Mouse (Mus musculus) thymus, adult 2 months (tissue): Measurements from ENCODE around the gene Naa11. TPM values are rescaled to one million over a fixed set of nuclear protein-coding genes. Genes with fewer than 3 reads are reported as not detected.

Source experiments
- DNase-seq: peaks from one replicate; pipeline ENCODE4 v3.0.0; 2021
- H3K27ac ChIP-seq: fragments of 200-500 bp; 2 replicates; pipeline ENCODE4 v1.5.1; 2012; ENCODE audit warnings: low read length, control low read depth; ENCODE audit not compliant: control insufficient read depth, insufficient read depth
- H3K27me3 ChIP-seq: fragments of 200-500 bp; 2 replicates; pipeline ENCODE4 v1.6.1; 2012; ENCODE audit warnings: mild to moderate bottlenecking, low read length, moderate library complexity, mixed read lengths; ENCODE audit not compliant: control insufficient read depth, insufficient read depth
- H3K36me3 ChIP-seq: fragments of 200-500 bp; 2 replicates; pipeline ENCODE4 v1.6.1; 2012; ENCODE audit warnings: mild to moderate bottlenecking, low read length, moderate library complexity; ENCODE audit not compliant: control insufficient read depth, insufficient read depth
- H3K4me1 ChIP-seq: fragments of 200-500 bp; replicated peaks from 2 replicates; pipeline ENCODE4 v1.6.1; 2012; ENCODE audit warnings: low read length; ENCODE audit not compliant: control insufficient read depth, insufficient read depth
- H3K4me3 ChIP-seq: fragments of 200-500 bp; 2 replicates; pipeline ENCODE4 v1.5.1; 2012; ENCODE audit warnings: mild to moderate bottlenecking, low read length, control low read depth, moderate library complexity; ENCODE audit not compliant: control insufficient read depth, insufficient read depth
- CTCF ChIP-seq: fragments of 200-500 bp; IDR thresholded peaks from 2 replicates; pipeline ENCODE4 v1.5.1; 2012; ENCODE audit warnings: mild to moderate bottlenecking, control low read depth, low read length, moderate library complexity, borderline replicate concordance; ENCODE audit not compliant: control insufficient read depth, poor library complexity, insufficient read depth; ENCODE audit errors: extremely low read depth
- POLR2A ChIP-seq: fragments of 200-500 bp; IDR thresholded peaks from 2 replicates; pipeline ENCODE4 v1.6.1; 2012; ENCODE audit warnings: mild to moderate bottlenecking, low read length, control low read depth, moderate library complexity; ENCODE audit not compliant: control insufficient read depth, poor library complexity, insufficient read depth; ENCODE audit errors: extremely low read depth
- WGBS: fragments of 180-500 bp; shearing (Covaris S2); methylation state at CpG from one replicate; pipeline ENCODE4 v1.1.7; 2018; 5-methylcytosine and 5-hydroxymethylcytosine counted together
- polyA plus RNA-seq: library from polyadenylated mRNA; depleted of rRNA; stranded (reverse); fragments of >200 nt; gene quantifications from 2 replicates; pipeline ENCODE4 v1.2.3, GENCODE M21; 2012; rRNA removed

Gene Naa11
- polyA plus RNA-seq, 1 experiment = not detected

GRCm38 (mm10) chr5:97348760-97349159, 43.4 kb downstream of the Naa11 start:
- WGBS = 97% methylated on average over 2 of the region's 2 CpGs
- no peak for TF ChIP-seq CTCF
- DNase-seq = no peak
- Histone ChIP-seq H3K36me3 (no peaks in the 10 kb centered on the region), H3K27ac (no peak overlapping the region), H3K4me3 (no peak overlapping the region), H3K4me1 (no peaks in the 10 kb centered on the region), H3K27me3 (no peaks in the 10 kb centered on the region)

DNA sequence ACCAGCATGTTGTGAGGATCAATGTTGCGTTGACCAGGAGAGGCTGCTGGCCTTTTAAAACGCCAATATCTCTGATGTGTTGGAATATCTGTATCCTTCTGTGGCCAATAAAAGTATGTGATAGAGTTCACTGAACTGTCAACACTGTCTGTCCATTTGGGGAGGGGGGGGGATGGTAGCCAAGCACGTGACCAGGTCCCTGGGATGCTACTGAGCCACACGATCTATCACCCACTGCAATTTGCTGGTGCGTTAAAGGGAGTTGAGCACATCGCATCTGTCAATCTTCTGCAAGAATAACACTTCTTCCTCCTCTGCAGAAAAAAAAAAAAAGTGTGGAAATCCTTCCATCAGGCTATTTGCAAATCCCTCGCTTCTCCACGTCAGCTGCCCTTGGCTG, 43.9 kb downstream of the Naa11 start:
- H3K27me3 ChIP-seq = no peaks in the 10 kb centered on the region
- H3K27ac ChIP-seq = no peak overlapping the region
- DNase-seq = no peak
- TF ChIP-seq POLR2A (no peak), CTCF (no peak)
- no peak overlapping the region for H3K4me3 ChIP-seq
- WGBS = 91% methylated on average over 8 of the region's 8 CpGs
- H3K36me3 ChIP-seq = no peaks in the 10 kb centered on the region
- H3K4me1 ChIP-seq = no peaks in the 10 kb centered on the region

DNA sequence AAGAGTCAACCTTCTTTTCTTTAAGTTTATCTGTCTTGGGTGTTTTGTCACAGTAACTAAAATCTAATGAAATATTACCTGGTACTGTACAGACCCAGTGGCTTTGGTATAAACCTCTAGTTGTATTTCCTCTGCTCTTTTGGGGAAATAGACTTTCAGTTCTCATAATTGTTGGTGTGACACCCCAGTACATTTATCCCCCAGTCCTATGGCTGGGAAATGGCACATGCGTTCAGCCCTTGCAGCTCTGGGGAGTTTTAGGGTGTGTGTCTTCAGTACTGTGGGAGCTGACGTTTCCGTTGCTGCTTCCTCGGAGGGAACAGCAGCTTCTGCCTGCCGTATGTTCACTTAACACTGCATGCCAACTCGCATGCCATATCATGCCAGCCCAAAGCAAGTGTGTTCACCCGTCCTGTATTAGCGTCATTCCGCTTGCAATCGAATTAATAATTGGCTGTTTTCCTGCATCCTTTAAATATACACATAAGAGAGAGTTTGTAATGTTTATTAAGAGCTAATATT, 46.4 kb downstream of the Naa11 start:
- 95% methylated on average over 10 of the region's 10 CpGs for whole genome bisulfite sequencing
- H3K27ac ChIP-seq = no peak overlapping the region
- no peak for TF ChIP-seq POLR2A
- TF ChIP-seq CTCF = no peak
- no peaks in the 10 kb centered on the region for H3K36me3 ChIP-seq
- H3K27me3 ChIP-seq = no peaks in the 10 kb centered on the region
- no peak overlapping the region for H3K4me3 ChIP-seq
- DNase-seq = no peak
- H3K4me1 ChIP-seq = no peaks in the 10 kb centered on the region

DNA sequence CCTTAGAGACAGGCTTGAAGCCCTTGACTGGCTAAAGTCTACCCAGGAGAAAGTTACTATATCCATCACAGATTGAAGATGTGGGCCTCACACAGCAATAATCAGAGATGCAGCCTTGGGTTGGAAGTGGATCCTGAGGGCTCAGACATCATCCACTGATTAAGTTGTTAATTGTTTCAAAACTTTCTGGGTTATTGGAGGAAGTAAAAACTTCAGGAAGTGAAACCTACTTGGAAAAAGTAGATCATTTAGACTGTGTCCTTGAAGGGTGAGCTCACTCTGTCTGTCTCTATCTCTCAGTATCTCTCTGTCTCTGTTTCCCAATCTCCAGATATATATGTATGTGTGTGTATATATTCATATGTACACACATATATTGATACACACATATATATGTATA, 47.0 kb downstream of the Naa11 start:
- Histone ChIP-seq H3K36me3 (no peaks in the 10 kb centered on the region), H3K4me3 (no peak overlapping the region), H3K27ac (no peak overlapping the region), H3K27me3 (no peaks in the 10 kb centered on the region), H3K4me1 (no peaks in the 10 kb centered on the region)
- no peak for DNase-seq
- TF ChIP-seq CTCF (no peak), POLR2A (no peak)

- Histone ChIP-seq H3K4me3 (no peak overlapping the region), H3K27ac (no peak overlapping the region), H3K4me1 (no peaks in the 10 kb centered on the region), H3K36me3 (no peaks in the 10 kb centered on the region), H3K27me3 (no peaks in the 10 kb centered on the region)
- 95% methylated on average over 3 of the region's 3 CpGs for WGBS
- DNase-seq = no peak
- no peak for TF ChIP-seq POLR2A
- no peak for TF ChIP-seq CTCF
Measured at GRCm38 (mm10) chr5:97344144-97344543, 48.0 kb downstream of the Naa11 start.

DNA sequence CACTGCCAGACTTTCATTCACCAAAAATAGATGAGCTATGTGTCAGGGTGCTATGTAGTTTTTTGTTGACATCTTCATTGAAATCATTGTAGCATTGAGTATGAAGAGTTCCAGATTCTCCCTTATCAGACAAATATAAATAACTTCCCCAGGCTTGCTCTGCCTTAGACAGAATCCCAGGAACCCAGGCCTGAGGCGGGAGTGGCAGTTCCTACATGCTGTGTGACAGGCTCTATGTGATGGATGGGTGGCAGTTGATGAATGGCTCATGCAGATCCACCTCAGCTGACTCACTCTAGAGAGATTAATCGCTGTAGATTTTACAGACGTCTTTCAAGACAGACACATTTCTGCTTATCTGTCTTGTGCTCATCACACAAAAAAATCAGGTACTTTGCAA, 57.4 kb downstream of the Naa11 start:
- WGBS = 86% methylated on average over 3 of the region's 3 CpGs

More for the DNA sequence above, 57.4 kb downstream of the Naa11 start:
- Histone ChIP-seq H3K27ac (no peak overlapping the region), H3K36me3 (no peaks in the 10 kb centered on the region), H3K4me1 (no peaks in the 10 kb centered on the region), H3K27me3 (no peaks in the 10 kb centered on the region), H3K4me3 (no peak overlapping the region)
- no peak for TF ChIP-seq CTCF
- no peak for TF ChIP-seq POLR2A
- DNase-seq = no peak

Other genes with a start within 250 kb of the Naa11 start
- gene Gk2, start 64.6 kb upstream of the Naa11 start, polyA plus RNA-seq = 0.04 TPM in 1 of 2 replicates, not detected in the other